Mouse (Mus musculus) T-helper 2 cell (primary cell): ENCODE data around the gene Ddrgk1.

ENCODE experiments used
- in situ Hi-C: fragments of 300-600 bp; cut with MboI, MseI; formaldehyde crosslinking; loops from one replicate; pipeline ENCODE4 v1.15.1; 2025; ENCODE audit warnings: high pct_unique_total_duplicates

The Ddrgk1 gene

DNA sequence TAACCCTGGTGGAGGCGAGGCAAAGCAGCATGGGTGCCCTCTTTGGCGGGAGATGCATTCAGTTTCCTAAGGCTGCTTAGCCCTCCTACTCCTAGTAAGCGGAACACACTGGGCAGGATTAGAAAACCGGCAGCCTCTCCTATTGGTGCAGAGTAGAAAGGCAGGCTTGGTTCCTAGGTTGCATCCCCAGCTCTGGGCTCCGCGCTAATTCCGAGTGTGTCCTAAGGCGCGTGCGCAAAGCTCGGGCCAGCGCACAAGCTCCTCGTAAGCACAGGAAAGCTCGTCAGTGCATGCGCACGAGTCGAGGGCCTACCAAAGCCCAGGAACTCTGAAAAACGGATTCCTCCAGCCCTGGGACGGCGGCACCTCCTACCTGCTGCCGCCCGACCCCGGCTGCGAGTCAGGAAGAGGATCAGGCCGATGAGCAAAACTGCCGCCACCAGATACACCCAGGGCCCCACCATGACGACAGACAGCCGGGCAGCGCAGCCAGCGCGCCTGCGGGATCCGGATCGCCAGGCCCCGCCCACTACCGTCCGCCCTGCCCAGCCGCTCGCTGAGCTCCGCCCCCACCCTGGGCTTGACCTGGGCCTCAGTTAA is at the start of gene Ddrgk1:
TSS of gene Ddrgk1 (minus strand) at position 558 of the 600 bp plus-strand sequence.
- in situ Hi-C loops: no loop called here

DNA sequence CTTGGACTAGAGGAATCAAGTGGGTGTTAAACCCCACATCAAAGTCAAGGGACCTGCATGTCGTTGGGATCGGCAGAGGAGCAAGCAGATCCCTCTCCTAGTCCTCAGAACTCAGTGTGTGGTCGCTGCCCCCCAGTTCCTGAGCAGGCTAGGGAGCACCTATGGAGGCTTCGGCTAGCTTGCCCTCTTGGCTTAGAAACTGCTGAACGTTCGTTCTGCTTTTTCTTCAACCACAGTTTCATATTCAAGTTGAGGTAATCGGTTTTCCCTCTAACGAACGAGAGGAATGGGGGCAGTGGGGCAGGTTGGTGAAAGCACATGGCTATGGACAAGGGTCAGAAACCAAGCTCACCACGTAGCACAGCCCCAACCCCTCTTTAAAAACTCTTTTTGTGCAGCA is 42.6 kb upstream of the Ddrgk1 start:
- in situ Hi-C loops: loop anchor here (5.0 kb wide), 1 partner anchor 40 kb away; no protein-coding TSS in a partner anchor

DNA sequence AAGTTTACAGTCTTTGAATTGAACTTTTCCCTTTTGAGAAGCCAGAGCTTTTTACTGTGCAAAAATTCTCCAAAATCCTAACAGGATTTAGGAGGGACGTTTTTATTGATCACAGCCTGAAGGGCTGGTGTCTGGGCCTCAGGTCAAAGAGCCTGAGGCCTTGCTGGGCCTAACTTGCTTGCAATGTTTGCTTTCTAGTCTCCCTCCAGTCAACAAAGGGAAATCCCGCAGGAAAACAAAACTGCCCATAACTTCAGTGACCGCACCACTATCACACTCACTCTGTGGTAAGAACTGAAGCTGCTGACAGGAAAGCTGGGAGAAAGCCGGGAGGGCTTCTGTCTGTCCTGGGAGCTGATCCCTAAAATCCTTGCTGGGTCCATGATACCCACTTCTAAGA is 42.1 kb upstream of the Ddrgk1 start:
- in situ Hi-C loops: loop anchor here (5.0 kb wide), 1 partner anchor 41 kb away; no protein-coding TSS in a partner anchor

DNA sequence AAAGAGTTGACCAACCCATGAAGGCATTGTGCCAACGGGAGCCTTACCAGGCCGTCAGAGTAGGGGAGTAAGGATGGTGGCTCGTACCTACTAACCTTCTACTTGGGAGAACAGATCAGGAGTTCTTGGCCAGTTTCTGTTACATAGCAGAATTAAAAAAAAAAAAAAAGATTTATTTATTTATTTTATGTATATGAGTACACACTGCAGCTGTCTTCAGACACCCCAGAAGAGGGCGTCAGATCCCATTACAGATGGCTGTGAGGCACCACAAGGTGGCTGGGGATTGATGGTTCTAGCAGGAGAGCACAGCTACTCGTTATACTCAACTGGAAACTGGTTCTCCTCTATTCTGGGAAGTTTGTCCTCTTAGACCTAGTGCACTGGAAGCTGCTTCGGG is 40.7 kb upstream of the Ddrgk1 start:
- in situ Hi-C loops: loop anchor here (5.0 kb wide), 1 partner anchor 42 kb away; no protein-coding TSS in a partner anchor

DNA sequence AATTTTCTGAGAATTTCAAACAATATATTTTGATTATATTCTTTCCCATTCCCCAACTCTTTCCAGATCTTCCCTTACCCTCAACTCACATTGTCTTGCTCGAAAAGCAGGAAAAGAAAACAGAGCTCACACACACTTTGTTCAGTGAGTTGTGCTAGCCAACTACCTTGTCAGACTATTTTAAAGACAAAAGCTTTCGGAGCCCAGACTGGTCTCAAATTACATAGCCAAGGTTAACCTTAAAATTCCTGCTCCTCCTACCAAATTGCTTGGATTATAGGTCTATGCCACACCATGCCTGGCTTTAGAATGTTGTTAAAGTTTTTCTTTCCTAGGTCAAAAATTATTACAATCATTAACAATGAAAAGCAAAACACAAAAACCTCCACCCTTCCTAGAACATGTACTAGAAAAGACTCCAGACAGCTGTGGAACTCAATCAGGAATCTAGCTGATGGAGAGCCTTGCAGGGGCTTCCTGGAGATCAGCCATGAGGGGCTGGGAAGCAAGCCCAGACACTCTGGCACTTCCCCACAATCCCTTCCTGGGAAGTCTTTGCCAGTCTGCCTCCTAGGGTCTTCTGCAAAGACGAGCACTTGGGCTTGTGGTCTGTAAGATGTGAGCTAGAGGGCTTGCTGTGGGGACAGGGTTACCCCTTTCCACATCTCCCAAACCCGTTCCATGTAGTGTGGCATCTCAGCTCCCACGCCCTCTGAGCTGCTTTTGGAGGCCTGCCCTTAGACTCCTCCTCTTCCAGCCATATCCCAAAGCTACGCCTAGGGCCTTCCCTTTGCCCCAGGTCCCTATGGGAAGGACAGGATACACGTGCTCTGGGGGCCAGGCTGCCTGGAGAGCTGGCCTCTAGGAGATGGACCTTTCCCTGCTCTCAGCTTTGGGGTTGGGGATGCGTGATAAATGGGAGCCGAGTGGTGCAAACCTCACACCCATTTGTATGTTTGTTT is 39.9 kb upstream of the Ddrgk1 start:
- in situ Hi-C loops: loop anchor here (5.0 kb wide), 1 partner anchor 43 kb away; no protein-coding TSS in a partner anchor

DNA sequence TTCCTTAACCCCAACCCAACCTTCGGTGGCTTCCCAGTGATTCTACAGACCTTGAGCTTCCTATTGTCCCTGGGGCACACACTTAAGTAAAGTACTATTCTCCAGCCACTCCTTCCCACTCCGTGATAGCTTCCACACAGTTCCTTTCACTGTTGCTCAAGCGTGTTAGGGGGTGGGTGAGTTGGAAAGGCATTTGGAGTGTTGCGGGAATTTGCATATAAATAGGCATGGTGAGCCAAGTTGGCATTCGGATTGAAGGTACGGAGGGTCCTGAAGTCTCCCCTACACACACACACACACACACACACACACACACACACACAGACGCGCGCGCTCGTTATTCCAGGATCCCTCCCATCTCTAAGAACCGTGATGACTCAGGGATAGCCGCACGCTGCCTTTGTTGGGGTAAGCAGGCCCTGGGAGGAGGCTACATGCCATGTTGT is 33.4 kb upstream of the Ddrgk1 start:
- in situ Hi-C loops: no loop called here

DNA sequence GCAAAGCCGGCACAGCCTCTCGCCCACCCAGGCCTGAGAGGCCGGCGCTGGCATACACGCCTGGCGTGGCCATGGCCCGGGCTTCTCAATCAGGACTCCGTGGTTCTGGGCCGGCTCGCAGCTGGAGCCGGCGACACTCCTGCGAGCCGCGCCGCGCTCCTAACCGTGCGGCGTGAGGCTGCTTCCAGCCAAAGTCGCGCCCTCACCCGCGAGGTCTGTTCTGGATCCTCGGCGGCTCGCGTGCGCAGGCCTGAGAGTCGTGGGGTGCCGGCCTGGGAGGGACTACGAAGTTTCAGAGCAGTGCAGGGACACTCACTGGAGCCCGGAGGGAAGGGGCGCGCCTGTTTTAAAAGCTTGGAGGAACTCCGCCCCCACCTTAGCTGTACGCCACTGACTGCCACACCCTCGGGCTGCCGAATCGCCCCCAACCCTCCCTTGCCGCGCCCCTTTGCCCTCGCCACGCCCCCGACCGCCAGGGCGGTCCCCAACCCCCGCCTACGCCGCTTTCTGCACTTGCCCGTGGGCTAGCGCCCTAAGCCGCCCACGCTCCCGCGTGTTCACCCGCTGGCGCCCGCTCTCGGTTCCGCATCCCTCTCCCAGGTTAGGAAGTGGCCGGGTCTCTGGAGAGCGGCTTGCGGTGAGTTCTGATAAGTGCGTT is 32.8 kb upstream of the Ddrgk1 start, which contains the start of gene Slc4a11:
TSS of gene Slc4a11 (minus strand) at position 367 of the 658 bp plus-strand sequence.
- in situ Hi-C loops: no loop called here

DNA sequence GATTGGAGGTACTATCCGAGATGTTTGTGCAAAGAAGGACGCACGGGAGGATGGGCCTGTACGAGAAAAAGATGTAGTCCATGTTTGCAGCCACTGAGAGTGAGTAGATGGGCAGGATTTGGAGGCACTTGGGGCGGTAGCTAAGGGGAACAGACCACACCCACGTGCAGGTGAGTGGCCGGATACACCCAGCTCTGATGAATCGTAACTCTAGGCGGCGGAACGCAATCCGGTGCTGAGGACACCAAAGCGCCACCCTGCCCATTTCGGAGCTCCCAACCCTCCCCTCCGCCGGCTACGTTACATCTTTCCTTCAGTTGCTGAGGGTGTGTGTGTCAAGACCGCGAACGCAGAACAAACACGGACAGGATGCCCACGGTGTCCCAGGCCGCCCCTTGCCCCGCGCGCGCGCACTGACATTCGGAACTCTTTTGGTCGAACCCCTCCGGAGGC is 32.3 kb upstream of the Ddrgk1 start:
- in situ Hi-C loops: no loop called here

DNA sequence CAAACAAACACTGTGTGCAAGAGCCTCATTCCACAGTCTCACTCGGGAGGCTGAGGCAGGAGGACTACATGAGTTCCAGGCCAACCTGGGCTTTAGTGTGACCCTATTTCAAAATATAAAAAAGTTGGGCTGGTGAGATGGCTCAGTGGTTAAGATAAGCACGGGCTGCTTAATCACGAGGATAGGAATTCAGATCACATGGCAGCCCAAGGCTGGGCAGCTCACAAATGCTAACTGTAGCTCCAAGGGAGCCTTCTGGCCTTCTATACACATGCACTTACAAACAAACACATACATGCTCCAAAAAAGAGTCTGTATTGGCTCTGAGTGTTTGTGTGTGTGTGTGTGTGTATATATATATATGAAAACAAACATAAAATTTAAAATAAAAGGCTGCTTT is 29.1 kb upstream of the Ddrgk1 start:
- in situ Hi-C loops: no loop called here

DNA sequence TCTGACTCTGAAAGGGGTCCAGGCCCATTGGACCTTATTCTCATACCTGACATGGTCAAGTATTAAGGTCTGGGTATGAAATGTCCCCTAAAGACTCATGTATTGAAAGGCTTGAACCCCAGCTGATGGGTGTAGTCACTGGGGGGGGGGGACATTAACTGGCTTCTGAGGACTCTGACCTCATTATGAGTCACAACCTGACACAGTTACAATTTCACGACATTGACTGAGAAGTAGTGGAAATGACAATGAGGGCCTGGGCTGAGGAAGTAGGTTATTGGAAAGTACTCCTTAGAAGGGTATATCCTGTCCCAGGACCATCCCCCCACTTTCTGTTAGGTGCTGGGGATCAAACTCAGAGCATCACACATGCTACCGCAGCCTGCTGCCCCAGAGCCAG is 24.6 kb upstream of the Ddrgk1 start:
- in situ Hi-C loops: no loop called here

DNA sequence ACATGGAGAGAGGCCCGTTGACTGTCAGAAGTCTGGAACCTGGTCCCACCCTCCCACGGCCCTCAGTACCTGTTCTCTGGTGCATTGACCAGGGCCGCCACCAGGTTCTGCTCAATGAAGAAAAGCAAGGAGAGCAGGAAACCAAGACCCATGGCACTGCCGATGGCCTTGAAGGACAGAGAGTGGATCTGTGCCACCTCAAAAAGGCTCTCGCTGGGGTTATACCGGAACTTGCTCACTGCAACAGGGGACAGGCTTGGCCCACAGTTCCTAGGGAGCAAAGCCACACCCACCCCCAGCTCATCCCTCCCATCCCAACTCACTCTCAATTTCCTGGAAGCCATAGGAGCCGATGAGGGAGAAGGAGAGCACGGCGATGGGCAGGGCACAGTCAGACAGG is 21.0 kb upstream of the Ddrgk1 start:
- in situ Hi-C loops: no loop called here

DNA sequence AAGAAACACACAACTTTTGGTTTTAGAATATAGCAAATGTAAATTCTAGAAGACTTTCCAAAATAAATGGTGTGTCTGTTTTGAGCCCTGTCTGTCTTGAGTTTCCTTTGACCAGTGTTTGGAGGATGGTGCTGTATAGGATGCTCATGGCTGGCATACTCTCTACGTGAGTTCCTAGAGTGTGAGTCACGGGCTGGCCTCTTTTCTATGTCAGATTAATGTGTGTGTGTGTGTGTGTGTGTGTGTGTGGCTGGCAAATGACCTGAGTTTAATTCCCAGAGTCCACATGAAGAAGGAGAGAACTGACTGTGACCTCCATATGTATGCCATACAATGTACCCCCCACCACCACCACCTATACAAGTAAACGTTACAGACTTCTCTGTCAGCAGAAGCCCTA is 17.1 kb upstream of the Ddrgk1 start:
- in situ Hi-C loops: no loop called here

DNA sequence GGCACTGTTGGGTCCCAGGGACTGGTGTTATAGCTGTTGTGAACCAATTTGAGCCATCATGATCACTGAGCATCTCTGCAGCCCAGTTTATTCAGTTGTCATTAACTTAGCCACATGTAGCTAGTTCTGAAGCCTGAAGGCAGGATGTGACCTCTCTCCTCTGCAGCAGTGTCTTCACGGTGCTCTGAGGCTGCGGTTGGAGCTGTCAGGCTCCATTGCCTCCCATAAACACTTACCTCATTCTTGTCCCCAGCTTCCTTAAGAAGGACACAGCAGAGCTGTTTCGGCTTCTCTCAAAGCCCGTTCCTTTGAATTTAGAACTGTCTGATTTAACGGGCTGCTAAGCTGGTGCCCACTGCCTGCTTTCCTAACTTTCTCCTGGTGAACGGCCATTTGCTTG is 15.4 kb upstream of the Ddrgk1 start:
- in situ Hi-C loops: loop anchor here (5.0 kb wide), 1 partner anchor 52 kb away; no protein-coding TSS in a partner anchor

DNA sequence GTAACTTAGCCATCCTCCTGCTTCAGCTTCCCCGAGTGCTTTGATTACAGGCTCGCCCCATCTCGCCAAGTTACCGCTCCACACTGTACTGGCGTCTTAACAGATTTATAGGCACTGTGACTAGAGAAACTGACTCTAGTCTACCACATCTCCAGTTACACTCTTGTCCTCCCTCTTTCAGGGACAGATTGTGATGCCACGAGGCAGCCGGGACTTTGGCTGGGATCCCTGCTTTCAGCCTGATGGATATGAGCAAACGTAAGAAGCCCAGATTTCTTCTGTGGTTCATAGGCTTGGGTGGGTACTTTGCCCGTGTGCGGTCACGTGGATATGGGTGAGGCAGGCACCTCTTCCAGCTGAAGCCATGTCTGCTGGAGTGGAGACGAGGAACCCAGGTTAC is 14.7 kb upstream of the Ddrgk1 start:
- in situ Hi-C loops: loop anchor here (5.0 kb wide), 1 partner anchor 53 kb away; no protein-coding TSS in a partner anchor

DNA sequence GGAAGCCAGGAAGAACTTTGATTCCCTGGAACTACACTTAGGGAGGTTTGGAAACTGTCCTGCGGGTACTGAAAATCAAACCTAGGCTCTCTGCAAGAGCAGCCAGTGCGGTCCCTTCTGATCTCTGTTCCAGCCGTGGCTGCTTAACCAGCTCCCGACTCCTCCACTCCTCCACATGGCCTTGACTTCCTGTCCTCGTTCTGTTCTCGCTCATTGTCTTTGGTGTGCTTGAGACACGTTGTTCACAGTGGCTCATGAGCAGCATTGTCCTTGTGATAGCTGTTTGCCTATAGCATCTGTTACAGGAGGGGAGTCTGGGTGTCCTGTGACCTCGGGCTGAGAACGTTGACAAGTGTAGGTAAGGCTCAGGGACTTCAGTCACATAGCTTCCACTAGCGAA is 12.8 kb upstream of the Ddrgk1 start:
- in situ Hi-C loops: loop anchor here (5.0 kb wide), 1 partner anchor 55 kb away; no protein-coding TSS in a partner anchor

DNA sequence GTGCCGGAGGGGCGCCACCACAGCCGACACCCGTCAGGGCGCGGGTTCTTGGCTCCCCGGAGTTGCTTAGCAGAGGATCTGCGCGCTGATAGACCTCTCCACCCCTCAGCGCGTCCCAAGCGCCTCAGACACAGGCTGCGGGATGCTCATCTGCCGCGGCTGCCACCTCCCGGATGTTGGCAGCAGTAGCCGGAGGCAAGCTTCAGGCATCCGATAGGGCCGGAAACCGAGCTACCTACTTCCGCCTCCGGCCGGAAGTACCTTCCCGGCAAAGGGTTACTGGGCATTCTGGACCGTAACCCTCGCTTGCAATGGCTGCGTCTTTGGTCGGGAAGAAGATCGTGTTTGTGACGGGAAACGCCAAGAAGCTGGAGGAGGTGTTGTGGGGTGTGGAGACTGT is 3.1 kb upstream of the Ddrgk1 start, which contains the start of gene Itpa:
TSS of gene Itpa (plus strand) at position 52 of the 400 bp plus-strand sequence.
- in situ Hi-C loops: no loop called here

DNA sequence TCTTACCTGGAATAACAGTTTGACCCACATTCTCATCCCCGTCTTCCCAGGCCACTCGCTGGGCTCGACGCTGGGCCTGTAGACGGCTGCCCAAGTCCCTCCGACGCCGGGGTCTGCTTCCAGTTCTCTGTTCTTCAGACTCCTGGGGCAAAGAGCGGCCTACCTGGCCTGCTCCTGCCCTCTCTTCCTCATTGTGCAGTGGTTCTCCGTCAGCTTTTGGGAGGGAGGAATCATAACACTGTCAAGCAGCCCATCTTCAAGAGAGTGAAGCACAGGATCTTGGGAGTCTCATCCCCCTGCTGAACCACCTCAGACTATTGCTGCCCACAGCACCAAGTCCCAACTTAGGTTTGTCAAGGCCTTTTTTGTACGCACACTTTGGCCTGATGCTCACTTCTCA is 1.1 kb downstream of the Ddrgk1 start:
- in situ Hi-C loops: no loop called here

DNA sequence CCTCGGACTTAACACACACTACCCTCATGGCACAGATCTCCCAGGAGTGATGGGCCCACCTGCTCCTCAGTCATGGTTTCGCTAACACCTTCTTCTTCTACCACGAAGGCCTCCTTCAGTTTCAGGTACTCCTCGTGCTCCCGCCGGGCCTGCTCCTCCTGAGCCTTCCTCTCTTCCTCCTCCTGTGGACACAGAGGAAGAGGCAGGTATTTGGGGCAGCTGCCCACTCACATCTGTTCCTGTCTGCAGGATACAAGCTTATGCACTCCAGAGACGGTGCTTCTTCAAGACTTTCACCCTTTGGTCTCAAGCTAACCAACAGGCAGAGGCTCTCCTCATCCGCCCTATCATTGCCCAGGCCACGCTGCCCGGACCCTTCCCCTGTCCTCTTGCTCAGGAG is 5.9 kb downstream of the Ddrgk1 start:
- in situ Hi-C loops: no loop called here

DNA sequence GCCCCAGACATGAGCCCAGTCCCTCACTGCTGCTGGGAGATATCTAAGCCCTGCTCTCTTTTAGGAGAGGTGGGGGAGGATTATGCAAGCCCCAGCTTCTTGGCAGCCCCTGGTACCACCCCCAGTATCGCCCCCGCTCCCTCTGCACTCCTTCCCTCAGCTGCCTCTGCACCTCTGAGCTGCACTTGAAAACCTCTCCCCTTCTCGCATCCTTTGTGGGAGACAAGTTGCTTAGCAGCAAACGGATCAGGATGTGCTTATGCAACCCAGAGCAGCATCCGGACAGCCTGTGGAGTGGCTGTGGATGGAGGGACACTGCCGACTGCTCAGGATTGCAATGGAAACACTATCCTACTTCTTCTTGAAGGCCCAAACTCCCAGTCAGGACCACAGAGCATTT is 6.9 kb downstream of the Ddrgk1 start:
- in situ Hi-C loops: no loop called here

DNA sequence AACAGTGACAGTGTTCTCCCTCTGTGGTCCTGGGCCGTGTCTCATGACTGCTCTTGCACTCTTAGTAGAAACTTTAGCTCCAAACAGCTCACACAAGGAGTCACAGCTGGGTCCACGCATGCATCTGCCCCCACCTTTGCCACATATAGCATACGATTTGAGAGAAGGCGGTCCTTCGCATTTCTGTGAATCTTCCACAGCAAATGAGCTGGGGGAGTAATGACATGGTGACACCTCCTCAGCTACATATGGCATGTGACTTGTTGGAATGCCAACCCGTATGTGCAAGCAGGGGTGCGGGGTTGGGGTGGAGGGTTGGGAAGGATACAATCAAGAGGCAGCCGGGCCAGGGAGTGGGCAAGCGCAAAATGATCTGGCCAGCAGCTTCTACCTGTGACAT is 7.9 kb downstream of the Ddrgk1 start:
- in situ Hi-C loops: no loop called here

DNA sequence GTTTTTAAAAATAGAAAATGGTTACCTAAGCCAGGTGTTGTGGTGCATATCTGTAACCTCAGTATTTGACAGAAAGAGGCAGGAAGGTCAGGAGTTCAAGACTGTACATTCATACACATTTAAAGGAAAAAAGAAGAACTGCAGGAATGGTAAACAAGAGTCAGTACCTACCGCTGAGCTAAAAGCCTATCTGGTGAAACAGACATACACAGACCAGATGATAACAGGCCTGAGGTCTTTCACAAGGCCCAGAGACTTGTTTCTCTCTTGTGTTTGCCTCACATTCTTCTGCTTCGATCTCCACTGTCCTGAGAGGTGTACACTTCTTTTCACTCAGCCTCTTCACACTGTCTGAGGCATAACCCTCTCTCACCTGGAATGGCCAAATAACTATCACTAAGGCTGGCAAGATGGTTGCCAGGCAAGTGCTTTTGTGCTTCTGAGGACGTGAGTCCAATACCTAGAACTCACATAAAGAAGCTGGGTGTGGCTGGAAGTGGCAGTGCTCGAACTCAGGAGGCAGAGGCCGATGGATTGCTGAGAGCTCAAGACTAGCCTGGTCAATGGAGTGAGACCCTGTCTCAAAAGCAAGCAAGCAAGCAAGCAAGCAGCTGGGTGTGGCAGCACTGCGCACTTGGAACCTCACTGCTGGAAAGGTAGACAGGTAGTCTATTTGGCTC is 8.7 kb downstream of the Ddrgk1 start:
- in situ Hi-C loops: no loop called here
